Mouse (Mus musculus) megakaryocyte, embryonic 14.5 days (primary cell): Measurements from ENCODE around the gene Sbf2.

Experiments
- FLI1 ChIP-seq: IDR thresholded peaks from 2 replicates; pipeline ENCODE4 v1.6.1; 2012; ENCODE audit warnings: low read length, inconsistent platforms, mixed read lengths
- GATA1 ChIP-seq: IDR thresholded peaks from 3 replicates; pipeline ENCODE4 v1.6.1; 2012; ENCODE audit warnings: mixed read lengths, low read length, inconsistent platforms, borderline replicate concordance

DNA sequence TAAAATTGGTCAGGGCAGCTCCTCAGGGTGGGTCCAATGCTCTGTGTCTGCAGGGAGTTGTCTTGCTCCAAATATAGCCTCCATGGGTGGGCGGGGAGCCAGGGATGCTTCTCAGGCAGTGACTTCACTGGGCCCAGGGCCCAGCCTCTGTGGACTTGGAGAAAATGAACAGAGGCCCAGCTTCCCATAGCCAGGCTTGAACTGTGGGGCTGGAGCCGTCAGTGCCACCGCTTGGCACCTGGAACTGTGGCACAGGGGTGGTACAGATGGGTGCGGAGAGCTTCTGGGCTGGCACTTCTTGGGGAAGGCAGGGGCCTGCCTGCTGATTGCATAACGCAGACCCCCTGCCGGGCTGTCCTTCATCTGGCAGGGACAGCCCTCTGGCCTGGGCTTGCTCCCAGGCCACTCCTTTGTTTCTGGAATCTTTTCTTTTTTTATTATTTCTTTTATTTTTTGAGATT is 326.0 kb downstream of the Sbf2 start:
- TF ChIP-seq GATA1 (no peak), FLI1 (no peak)
